Mouse (Mus musculus) heart, postnatal 0 days (tissue): ENCODE results near the gene Sema5a.

Experiments
- CTCF ChIP-seq: IDR thresholded peaks from 2 replicates; pipeline ENCODE4 v1.5.1; 2016; ENCODE audit warnings: antibody characterized with exemption, control low read depth, low read depth
- EP300 ChIP-seq: IDR thresholded peaks from 2 replicates; pipeline ENCODE4 v1.6.1; 2016; ENCODE audit warnings: antibody characterized with exemption, low read depth

DNA sequence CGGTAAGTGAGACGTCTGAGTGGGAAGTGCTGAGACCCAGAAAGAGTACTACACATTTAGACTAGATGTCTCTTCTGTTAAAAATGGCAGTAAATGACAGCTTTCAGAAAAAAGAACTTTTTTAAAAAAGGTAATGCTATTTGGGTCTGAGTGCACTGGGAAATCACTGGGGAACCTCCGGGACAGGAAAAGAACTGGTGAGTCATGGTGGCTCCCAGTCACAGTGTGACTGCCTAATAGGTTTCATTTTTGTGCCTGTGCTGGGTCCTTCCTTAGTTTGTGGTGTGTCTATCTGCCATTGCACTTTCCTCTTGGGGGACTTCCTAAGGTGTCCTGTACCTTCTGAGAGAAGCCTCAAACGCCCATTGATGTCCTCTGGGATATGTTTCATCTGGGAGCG is 102.7 kb downstream of the Sema5a start:
- TF ChIP-seq EP300 (no peak), CTCF (no peak)
